Mouse (Mus musculus) stomach, embryonic 16.5 days (tissue): ENCODE measurements around the gene Blmh. TPM values are rescaled to one million over a fixed set of nuclear protein-coding genes. Genes with fewer than 3 reads are reported as not detected.

ENCODE experiments used
- ATAC-seq: fragments of 200-750 bp; cut with Nextera tagmentation; 2 replicates; pipeline ENCODE4 v1.8.0; 2017; ENCODE audit warnings: moderate number of reproducible peaks, moderate TSS enrichment; ENCODE audit not compliant: insufficient read depth, low FRiP score
- H3K27ac ChIP-seq: fragments of 300-500 bp; sonication (generic); 2 replicates; pipeline ENCODE4 v1.5.1; 2014; ENCODE audit warnings: low read length
- H3K27me3 ChIP-seq: fragments of 300-500 bp; sonication (generic); 2 replicates; pipeline ENCODE4 v1.6.1; 2014; ENCODE audit warnings: low read length, control low read depth, mixed read lengths; ENCODE audit not compliant: control insufficient read depth, insufficient read depth
- H3K36me3 ChIP-seq: fragments of 300-500 bp; sonication (generic); 2 replicates; pipeline ENCODE4 v1.6.1; 2014; ENCODE audit warnings: low read length; ENCODE audit not compliant: control insufficient read depth, insufficient read depth
- H3K4me1 ChIP-seq: fragments of 300-500 bp; sonication (generic); 2 replicates; pipeline ENCODE4 v1.6.1; 2014; ENCODE audit warnings: low read length, control low read depth, mixed read lengths; ENCODE audit not compliant: control insufficient read depth, insufficient read depth
- H3K4me2 ChIP-seq: fragments of 300-500 bp; sonication (generic); 2 replicates; pipeline ENCODE4 v1.6.1; 2014; ENCODE audit warnings: low read depth, low read length, mixed read lengths
- H3K4me3 ChIP-seq: fragments of 300-500 bp; sonication (generic); replicated peaks from 2 replicates; pipeline ENCODE4 v1.5.1; 2014; ENCODE audit warnings: mild to moderate bottlenecking, low read length
- H3K9ac ChIP-seq: fragments of 300-500 bp; sonication (generic); 2 replicates; pipeline ENCODE4 v1.6.1; 2014; ENCODE audit warnings: low read length
- H3K9me3 ChIP-seq: fragments of 300-500 bp; sonication (generic); replicated peaks from 2 replicates; pipeline ENCODE4 v1.6.1; 2016; ENCODE audit warnings: low read length, control low read depth; ENCODE audit not compliant: control insufficient read depth
- WGBS: fragments of 180-500 bp; shearing (Covaris S2); extraction: QIAGEN DNeasy Blood & Tissue Kit; methylation state at CpG from one replicate; pipeline ENCODE4 v1.1.7; 2014; 5-methylcytosine and 5-hydroxymethylcytosine counted together
- polyA plus RNA-seq: library from polyadenylated mRNA; unstranded; fragments of >200 nt; fragmentation: Nextera tagmentation; extraction: Ambion mirVana; gene quantifications from 2 replicates; pipeline ENCODE4 v1.2.1, GENCODE M21; 2015

The Blmh gene
- polyA plus RNA-seq, 1 experiment from 2014 or later: 124 TPM

GRCm38 (mm10) chr11:76896360-76896759 is 28.2 kb upstream of the Blmh start:
- Histone ChIP-seq H3K36me3 (no peaks in the 10 kb centered on the region), H3K9ac (no peak overlapping the region), H3K27ac (peak overlapping the region; percentile 26; the same call in 1 of the 2 replicates), H3K9me3 (no peaks in the 10 kb centered on the region), H3K4me1 (peaks cover 22% of the 10 kb centered on the region), H3K27me3 (no peaks in the 10 kb centered on the region), H3K4me2 (no peak overlapping the region), H3K4me3 (no peak overlapping the region)
- 38% methylated on average over 6 of the region's 6 CpGs for WGBS
- no peak for ATAC-seq

- Histone ChIP-seq H3K9me3 (no peaks in the 10 kb centered on the region), H3K4me1 (peaks cover 22% of the 10 kb centered on the region), H3K36me3 (no peaks in the 10 kb centered on the region), H3K9ac (no peak overlapping the region), H3K4me3 (no peak overlapping the region), H3K27ac (peak overlapping the region; percentile 26; the same call in 1 of the 2 replicates), H3K4me2 (no peak overlapping the region), H3K27me3 (no peaks in the 10 kb centered on the region)
- WGBS: 50% methylated on average over 1 of the region's 1 CpGs
- ATAC-seq: no peak
Measured at GRCm38 (mm10) chr11:76897126-76897525, 27.5 kb upstream of the Blmh start.

- Histone ChIP-seq H3K4me2 (peak overlapping the region; percentile 2; the same call in 1 of the 2 replicates), H3K27ac (peak overlapping the region; percentile 38; the same call in 1 of the 2 replicates), H3K9me3 (no peaks in the 10 kb centered on the region), H3K36me3 (no peaks in the 10 kb centered on the region), H3K4me1 (peaks cover 22% of the 10 kb centered on the region), H3K9ac (no peak overlapping the region), H3K27me3 (no peaks in the 10 kb centered on the region), H3K4me3 (no peak overlapping the region)
- ATAC-seq: no peak
- WGBS: 38% methylated on average over 3 of the region's 3 CpGs
Measured at GRCm38 (mm10) chr11:76897871-76898270, 26.7 kb upstream of the Blmh start.

- Histone ChIP-seq H3K27me3 (no peaks in the 10 kb centered on the region), H3K4me1 (peaks cover 16% of the 10 kb centered on the region), H3K36me3 (no peaks in the 10 kb centered on the region), H3K9ac (no peak overlapping the region), H3K4me2 (no peak overlapping the region), H3K4me3 (no peak overlapping the region), H3K27ac (no peak overlapping the region), H3K9me3 (no peaks in the 10 kb centered on the region)
- no peak for ATAC-seq
- 79% methylated on average over 3 of the region's 3 CpGs for WGBS
Measured at GRCm38 (mm10) chr11:76898751-76899150, 25.9 kb upstream of the Blmh start.

GRCm38 (mm10) chr11:76899758-76900738 is 24.6 kb upstream of the Blmh start:
- H3K4me3 ChIP-seq: no peak overlapping the region
- WGBS: 60% methylated on average over 5 of the region's 5 CpGs
- no peaks in the 10 kb centered on the region for H3K27me3 ChIP-seq
- no peaks in the 10 kb centered on the region for H3K9me3 ChIP-seq
- H3K36me3 ChIP-seq: no peaks in the 10 kb centered on the region
- H3K4me2 ChIP-seq: no peak overlapping the region
- no peak overlapping the region for H3K27ac ChIP-seq
- no peak overlapping the region for H3K9ac ChIP-seq
- ATAC-seq: no peak
- peaks cover 12% of the 10 kb centered on the region for H3K4me1 ChIP-seq

GRCm38 (mm10) chr11:76901579-76902361 is 22.8 kb upstream of the Blmh start, which contains the start of gene Tmigd1:
Tmigd1 (plus strand) TSS chr11:76902159.
- H3K4me3 ChIP-seq: no peak within 1 kb of the TSS
- H3K27ac ChIP-seq: no peak within 1 kb of the TSS
- no peak within 1 kb of the TSS for H3K9ac ChIP-seq
- no peak for ATAC-seq
- H3K36me3 ChIP-seq: no peaks in the 10 kb centered on the region
- 63% methylated on average over 7 of the region's 7 CpGs for WGBS
- peaks cover 12% of the 10 kb centered on the region for H3K4me1 ChIP-seq
- no peaks in the 10 kb centered on the region for H3K9me3 ChIP-seq
- H3K27me3 ChIP-seq: no peaks in the 10 kb centered on the region
- no peak within 1 kb of the TSS for H3K4me2 ChIP-seq

GRCm38 (mm10) chr11:76904340-76904739 is 20.3 kb upstream of the Blmh start:
- no peaks in the 10 kb centered on the region for H3K4me1 ChIP-seq
- H3K9me3 ChIP-seq: no peaks in the 10 kb centered on the region
- 81% methylated on average over 2 of the region's 2 CpGs for WGBS
- H3K27ac ChIP-seq: no peak overlapping the region
- no peaks in the 10 kb centered on the region for H3K27me3 ChIP-seq
- H3K9ac ChIP-seq: no peak overlapping the region
- H3K4me3 ChIP-seq: no peak overlapping the region
- H3K36me3 ChIP-seq: no peaks in the 10 kb centered on the region
- ATAC-seq: no peak
- H3K4me2 ChIP-seq: no peak overlapping the region

- Histone ChIP-seq H3K9ac (no peak overlapping the region), H3K4me1 (peaks cover 2% of the 10 kb centered on the region; the same call in 1 of the 2 replicates), H3K27me3 (no peaks in the 10 kb centered on the region), H3K4me3 (no peak overlapping the region), H3K9me3 (no peaks in the 10 kb centered on the region), H3K36me3 (no peaks in the 10 kb centered on the region), H3K27ac (no peak overlapping the region), H3K4me2 (no peak overlapping the region)
- no peak for ATAC-seq
- 88% methylated on average over 7 of the region's 7 CpGs for WGBS
Measured at GRCm38 (mm10) chr11:76908651-76909050, 16.0 kb upstream of the Blmh start.
